Mouse (Mus musculus): ENCODE measurements around the gene Rbms3. TPM values are rescaled to one million over a fixed set of nuclear protein-coding genes. Genes with fewer than 3 reads are reported as not detected.

Rbms3 gene
- polyA plus RNA-seq, 1 experiment = 16.5 TPM

GRCm38 (mm10) chr9:116923151-116923550 lies 706.6 kb downstream of the Rbms3 start:
- H3K27me3 ChIP-seq (replicated peaks; ENCODE audit: control insufficient read depth, insufficient read depth, low read length) = no peaks in the 10 kb centered on the region
- H3K27ac ChIP-seq (ENCODE audit: insufficient read depth, low read depth, low read length) = no peak overlapping the region
- WGBS = 68% methylated on average over 8 of the region's 8 CpGs
- peak; percentile 16 for DNase-seq
- TF ChIP-seq POLR2A (IDR thresholded peaks at IDR 0.05; ENCODE audit: low read depth, low read length) = no peak
- no peak for TF ChIP-seq CTCF (conservative IDR thresholded peaks at IDR 0.05; ENCODE audit: insufficient read depth, insufficient read length, low read depth, low read length)
- H3K36me3 ChIP-seq (ENCODE audit: control insufficient read depth, insufficient read depth, low read length) = no peaks in the 10 kb centered on the region
- no peak overlapping the region for H3K4me3 ChIP-seq (ENCODE audit: insufficient read depth, low read depth, low read length)
- H3K4me1 ChIP-seq (ENCODE audit: control insufficient read depth, insufficient read depth, low read length) = no peaks in the 10 kb centered on the region

- 80% methylated on average over 3 of the region's 3 CpGs for WGBS
- Histone ChIP-seq H3K4me3 (ENCODE audit: insufficient read depth, low read depth, low read length) (no peak overlapping the region), H3K27ac (ENCODE audit: insufficient read depth, low read depth, low read length) (no peak overlapping the region), H3K27me3 (replicated peaks; ENCODE audit: control insufficient read depth, insufficient read depth, low read length) (no peaks in the 10 kb centered on the region), H3K4me1 (ENCODE audit: control insufficient read depth, insufficient read depth, low read length) (no peaks in the 10 kb centered on the region), H3K36me3 (ENCODE audit: control insufficient read depth, insufficient read depth, low read length) (no peaks in the 10 kb centered on the region)
- TF ChIP-seq CTCF (conservative IDR thresholded peaks at IDR 0.05; ENCODE audit: insufficient read depth, insufficient read length, low read depth, low read length) = no peak
- no peak for DNase-seq
Measured at GRCm38 (mm10) chr9:116922561-116922960, 707.2 kb downstream of the Rbms3 start.

- no peak overlapping the region for H3K4me3 ChIP-seq (ENCODE audit: insufficient read depth, low read depth, low read length)
- no peak overlapping the region for H3K27ac ChIP-seq (ENCODE audit: insufficient read depth, low read depth, low read length)
- H3K4me1 ChIP-seq (ENCODE audit: control insufficient read depth, insufficient read depth, low read length) = no peaks in the 10 kb centered on the region
- TF ChIP-seq CTCF (conservative IDR thresholded peaks at IDR 0.05; ENCODE audit: insufficient read depth, insufficient read length, low read depth, low read length) = no peak
- no peak for TF ChIP-seq POLR2A (IDR thresholded peaks at IDR 0.05; ENCODE audit: low read depth, low read length)
- no peaks in the 10 kb centered on the region for H3K27me3 ChIP-seq (replicated peaks; ENCODE audit: control insufficient read depth, insufficient read depth, low read length)
- 59% methylated on average over 12 of the region's 12 CpGs for WGBS
- no peaks in the 10 kb centered on the region for H3K36me3 ChIP-seq (ENCODE audit: control insufficient read depth, insufficient read depth, low read length)
- no peak for DNase-seq
Measured at GRCm38 (mm10) chr9:116919441-116920019, 710.2 kb downstream of the Rbms3 start.

- peaks cover 2% of the 10 kb centered on the region; the same call in 1 of the 2 replicates for H3K4me1 ChIP-seq (ENCODE audit: control insufficient read depth, insufficient read depth, low read length)
- WGBS = 53% methylated on average over 3 of the region's 3 CpGs
- no peak for DNase-seq
- H3K36me3 ChIP-seq (ENCODE audit: control insufficient read depth, insufficient read depth, low read length) = no peaks in the 10 kb centered on the region
- no peak overlapping the region for H3K27ac ChIP-seq (ENCODE audit: insufficient read depth, low read depth, low read length)
- H3K27me3 ChIP-seq (replicated peaks; ENCODE audit: control insufficient read depth, insufficient read depth, low read length) = no peaks in the 10 kb centered on the region
- H3K4me3 ChIP-seq (ENCODE audit: insufficient read depth, low read depth, low read length) = no peak overlapping the region
- TF ChIP-seq POLR2A (IDR thresholded peaks at IDR 0.05; ENCODE audit: low read depth, low read length) = no peak
- no peak for TF ChIP-seq CTCF (conservative IDR thresholded peaks at IDR 0.05; ENCODE audit: insufficient read depth, insufficient read length, low read depth, low read length)
Measured at GRCm38 (mm10) chr9:116912493-116912847, 717.2 kb downstream of the Rbms3 start.

GRCm38 (mm10) chr9:116911781-116912492 lies 717.8 kb downstream of the Rbms3 start:
- no peak for TF ChIP-seq CTCF (conservative IDR thresholded peaks at IDR 0.05; ENCODE audit: insufficient read depth, insufficient read length, low read depth, low read length)
- 57% methylated on average over 2 of the region's 2 CpGs for WGBS
- Histone ChIP-seq H3K27me3 (replicated peaks; ENCODE audit: control insufficient read depth, insufficient read depth, low read length) (no peaks in the 10 kb centered on the region), H3K27ac (ENCODE audit: insufficient read depth, low read depth, low read length) (no peak overlapping the region), H3K36me3 (ENCODE audit: control insufficient read depth, insufficient read depth, low read length) (no peaks in the 10 kb centered on the region), H3K4me3 (ENCODE audit: insufficient read depth, low read depth, low read length) (no peak overlapping the region), H3K4me1 (ENCODE audit: control insufficient read depth, insufficient read depth, low read length) (peaks cover 2% of the 10 kb centered on the region; the same call in 1 of the 2 replicates)
- DNase-seq = peak; percentile 30

- Histone ChIP-seq H3K27me3 (replicated peaks; ENCODE audit: control insufficient read depth, insufficient read depth, low read length) (no peaks in the 10 kb centered on the region), H3K36me3 (ENCODE audit: control insufficient read depth, insufficient read depth, low read length) (no peaks in the 10 kb centered on the region), H3K27ac (ENCODE audit: insufficient read depth, low read depth, low read length) (no peak overlapping the region), H3K4me3 (ENCODE audit: insufficient read depth, low read depth, low read length) (no peak overlapping the region), H3K4me1 (ENCODE audit: control insufficient read depth, insufficient read depth, low read length) (peaks cover 2% of the 10 kb centered on the region; the same call in 1 of the 2 replicates)
- no peak for DNase-seq
- WGBS = 66% methylated on average over 4 of the region's 4 CpGs
- TF ChIP-seq CTCF (conservative IDR thresholded peaks at IDR 0.05; ENCODE audit: insufficient read depth, insufficient read length, low read depth, low read length) (no peak), POLR2A (IDR thresholded peaks at IDR 0.05; ENCODE audit: low read depth, low read length) (no peak)
Measured at GRCm38 (mm10) chr9:116909511-116909910, 720.2 kb downstream of the Rbms3 start.

GRCm38 (mm10) chr9:116906955-116907354 lies 722.8 kb downstream of the Rbms3 start:
- Histone ChIP-seq H3K27me3 (replicated peaks; ENCODE audit: control insufficient read depth, insufficient read depth, low read length) (no peaks in the 10 kb centered on the region), H3K4me3 (ENCODE audit: insufficient read depth, low read depth, low read length) (no peak overlapping the region), H3K4me1 (ENCODE audit: control insufficient read depth, insufficient read depth, low read length) (peaks cover 7% of the 10 kb centered on the region), H3K36me3 (ENCODE audit: control insufficient read depth, insufficient read depth, low read length) (no peaks in the 10 kb centered on the region), H3K27ac (ENCODE audit: insufficient read depth, low read depth, low read length) (no peak overlapping the region)
- TF ChIP-seq CTCF (conservative IDR thresholded peaks at IDR 0.05; ENCODE audit: insufficient read depth, insufficient read length, low read depth, low read length) (peak; percentile 27), POLR2A (IDR thresholded peaks at IDR 0.05; ENCODE audit: low read depth, low read length) (no peak)
- no peak for DNase-seq
- 79% methylated on average over 4 of the region's 4 CpGs for WGBS
